Mouse (Mus musculus): Measurements from ENCODE around the gene Psma3. TPM values are rescaled to one million over a fixed set of nuclear protein-coding genes. Genes with fewer than 3 reads are reported as not detected.

The Psma3 gene
- 25.2 and 28.2 TPM in 2 replicates for polyA plus RNA-seq (2012; rRNA removed)

DNA sequence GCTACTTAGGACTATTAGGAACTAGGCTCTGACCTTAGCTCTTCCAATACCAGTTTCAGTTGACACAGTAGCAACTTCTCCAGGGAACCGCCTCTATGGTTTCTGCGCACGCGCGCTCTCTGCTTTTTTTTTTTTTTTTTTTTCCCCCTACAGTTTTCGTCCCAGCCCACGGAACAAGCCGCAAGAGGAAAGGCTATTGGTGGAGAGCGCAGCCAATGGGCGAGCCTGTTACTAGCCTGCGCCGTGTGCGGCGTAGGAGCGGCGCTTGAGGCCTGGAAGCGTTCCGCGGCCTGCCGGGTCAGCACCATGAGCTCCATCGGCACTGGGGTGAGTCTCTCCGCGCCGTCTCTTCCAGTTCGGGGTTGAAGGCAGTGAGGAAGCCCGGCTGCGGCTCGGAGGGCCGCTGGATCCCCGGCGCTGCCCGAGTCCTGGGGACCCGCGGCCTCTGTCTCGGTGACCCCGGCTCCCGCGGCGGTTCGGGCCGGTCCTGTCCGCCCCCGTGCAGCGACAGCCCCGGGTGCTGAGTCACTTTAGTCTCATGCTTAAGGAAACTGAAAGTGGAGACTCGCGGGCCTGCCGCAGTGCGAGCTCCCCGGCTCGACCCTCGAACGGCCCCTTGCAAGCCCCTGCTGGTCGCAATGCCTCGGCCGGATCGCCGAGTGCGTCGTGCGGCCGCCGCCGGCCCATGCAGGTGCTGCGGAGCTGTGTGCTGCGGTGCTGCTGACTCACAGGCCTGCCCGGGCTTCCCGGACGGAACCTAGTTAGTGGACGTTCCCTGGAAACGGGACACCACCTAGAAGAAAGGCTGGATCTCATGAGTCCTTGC is at the start of gene Psma3:
Psma3 (plus strand) TSS at position 181 of the 826 bp plus-strand sequence.
- DNase-seq (ENCODE audit: low read depth, low spot score), result peak; percentile 90
- WGBS, result under 1% methylated on average over 71 of the region's 71 CpGs

DNA sequence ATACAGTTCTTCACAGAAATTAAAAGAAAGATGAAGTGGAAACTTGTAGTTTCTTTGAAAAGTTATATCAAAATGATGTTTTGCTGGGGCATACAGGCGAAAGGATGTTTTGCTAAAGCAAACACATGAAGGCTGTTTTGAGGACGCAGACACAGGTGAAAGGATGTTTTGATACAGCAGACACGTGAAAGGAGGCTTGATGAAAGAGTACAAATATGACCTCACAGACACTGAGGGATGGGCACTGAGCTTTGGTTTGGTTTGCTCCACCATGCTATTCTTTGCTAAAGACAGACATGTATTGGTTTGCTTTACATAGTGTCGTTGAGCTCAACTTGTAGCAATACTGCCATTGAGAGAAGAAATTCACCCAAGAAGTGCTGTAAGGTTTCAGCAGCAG is 44.6 kb upstream of the Psma3 start:
- 70% methylated on average over 4 of the region's 4 CpGs for WGBS
- no peak for DNase-seq (ENCODE audit: low read depth, low spot score)

DNA sequence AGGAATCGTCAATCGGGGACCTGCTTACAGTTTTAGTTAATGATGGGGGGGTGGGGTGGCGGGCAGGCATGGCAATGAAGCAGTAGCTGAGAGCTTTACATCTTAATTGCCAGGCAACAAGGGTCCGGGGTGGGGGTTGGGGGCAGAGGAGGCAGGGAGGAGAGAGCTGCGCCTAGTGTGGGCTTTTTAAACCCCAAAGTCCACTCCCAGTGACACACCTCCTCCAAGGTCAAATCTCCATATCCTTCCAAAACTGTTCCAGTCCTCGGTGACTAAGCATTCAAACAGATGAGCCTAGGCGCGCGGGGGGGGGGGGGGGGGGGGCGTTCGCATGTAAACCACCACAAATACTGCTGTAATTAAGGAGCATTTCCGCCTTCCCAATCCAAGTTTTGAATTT is 37.3 kb upstream of the Psma3 start:
- WGBS, result 24% methylated on average over 9 of the region's 12 CpGs

DNA sequence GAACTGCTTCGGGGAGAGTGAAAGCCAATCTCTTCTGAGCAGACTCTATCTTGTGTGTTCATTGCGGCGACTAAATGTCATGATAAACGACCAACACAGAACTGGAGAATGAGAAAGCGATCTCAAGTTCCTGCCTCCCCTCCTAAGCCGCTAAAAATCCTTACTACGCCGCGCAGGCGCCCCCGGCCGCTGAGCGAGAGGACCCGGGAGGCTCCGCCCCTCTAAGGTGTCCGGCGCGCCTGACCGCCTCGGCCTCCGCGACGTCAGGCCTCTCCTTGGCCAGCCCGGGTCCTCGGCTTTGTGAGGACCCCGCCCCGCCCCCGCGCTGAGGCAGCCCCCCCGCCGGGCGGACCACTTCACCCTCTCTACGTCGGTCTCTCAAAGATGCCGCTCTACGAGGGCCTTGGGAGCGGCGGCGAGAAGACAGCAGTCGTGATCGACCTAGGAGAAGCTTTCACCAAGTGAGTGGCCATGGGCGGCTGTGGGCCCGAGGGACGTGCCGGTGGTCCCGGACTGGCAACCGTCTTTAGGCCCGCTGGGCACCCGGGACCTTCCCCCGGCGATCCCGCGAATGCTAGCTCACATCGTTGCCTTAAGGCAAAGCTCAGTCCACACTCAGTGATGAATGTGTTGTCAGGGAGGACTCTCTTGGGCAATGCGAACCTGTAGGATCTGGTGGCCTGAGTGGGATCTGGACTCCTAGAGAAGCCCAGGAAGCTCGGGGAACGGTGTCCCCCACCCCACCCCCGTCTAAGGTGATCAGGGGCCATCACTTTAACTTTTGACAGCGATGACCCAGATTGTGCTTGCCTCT is 36.6 kb upstream of the Psma3 start, which contains the start of gene Actr10:
Actr10 (plus strand) TSS at position 287 of the 814 bp plus-strand sequence.
- peak; percentile 46 for DNase-seq (ENCODE audit: low read depth, low spot score)
- WGBS, result under 1% methylated on average over 58 of the region's 59 CpGs

More for the DNA sequence above, 37.3 kb upstream of the Psma3 start:
- no peak for DNase-seq (ENCODE audit: low read depth, low spot score)

DNA sequence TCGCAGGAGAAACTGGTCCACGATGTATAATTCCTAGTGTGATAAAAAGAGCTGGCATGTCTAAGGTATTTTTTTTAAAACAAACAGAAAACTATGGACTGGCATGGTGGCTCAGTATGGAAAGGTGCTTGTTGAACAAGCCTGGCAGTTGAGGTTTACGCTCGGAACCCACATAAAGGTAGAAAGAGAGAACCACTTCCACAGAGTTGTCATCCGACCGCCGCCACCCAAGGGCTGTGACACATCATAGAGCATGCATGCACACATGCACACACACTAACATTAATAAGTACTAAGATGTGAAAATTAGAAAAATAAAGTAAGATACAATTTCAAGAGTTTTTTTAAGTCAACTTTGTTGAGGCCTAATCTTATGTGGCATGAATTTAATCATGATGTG is 33.6 kb upstream of the Psma3 start:
- 94% methylated on average over 7 of the region's 7 CpGs for WGBS
- no peak for DNase-seq (ENCODE audit: low read depth, low spot score)

DNA sequence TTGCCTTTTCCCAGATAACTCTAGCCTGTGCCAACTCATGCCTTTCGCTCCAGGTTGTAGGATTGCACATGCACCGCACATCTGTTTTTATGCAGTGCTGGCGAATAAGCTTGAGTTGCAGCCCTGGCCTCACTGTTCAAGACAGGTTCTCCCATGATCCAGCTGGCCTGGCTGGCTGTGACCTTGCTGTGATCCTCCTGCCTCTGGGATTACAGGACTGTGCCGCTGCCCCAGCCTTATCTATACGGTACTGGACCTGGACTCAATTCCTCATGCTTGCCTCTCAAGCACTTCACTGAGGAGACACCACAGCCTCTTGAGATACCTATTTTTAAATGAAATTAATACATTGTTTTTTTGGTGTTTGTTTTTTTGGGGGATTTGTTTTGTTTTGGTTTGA is 30.2 kb upstream of the Psma3 start:
- WGBS, result 92% methylated on average over 5 of the region's 5 CpGs
- DNase-seq (ENCODE audit: low read depth, low spot score), result no peak

DNA sequence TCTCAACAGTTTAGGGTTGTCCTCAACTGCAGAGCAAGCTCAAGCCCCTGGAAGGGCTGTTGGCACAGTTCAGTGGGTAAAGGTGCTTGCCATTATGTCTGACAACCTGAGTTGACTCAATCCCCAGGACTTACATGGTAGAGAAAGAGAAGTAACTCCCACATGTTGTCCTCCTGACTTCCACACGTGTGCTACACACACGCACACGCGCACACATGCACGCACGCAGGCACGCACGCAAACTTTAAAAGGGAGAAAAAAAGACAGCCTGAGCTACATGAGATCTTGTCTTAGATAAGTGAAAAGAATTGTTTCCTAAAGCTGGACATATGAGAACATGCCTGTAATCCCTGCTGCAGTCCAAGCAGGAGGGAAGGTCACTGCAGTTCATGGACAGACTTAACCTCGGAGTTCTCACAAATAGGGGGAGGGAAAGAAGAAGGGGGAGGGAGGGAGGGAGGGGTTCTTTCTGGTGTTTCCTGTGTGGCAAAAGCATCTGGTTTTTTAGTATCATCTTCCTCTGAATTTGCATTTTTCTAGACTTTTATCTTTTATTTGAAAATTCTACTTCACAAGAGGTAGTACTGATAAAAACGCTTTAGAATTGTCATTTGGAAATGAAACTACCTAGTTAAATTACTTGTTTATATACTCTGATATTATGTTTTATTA is 27.7 kb upstream of the Psma3 start:
- no peak for DNase-seq (ENCODE audit: low read depth, low spot score)
- 84% methylated on average over 10 of the region's 10 CpGs for WGBS

DNA sequence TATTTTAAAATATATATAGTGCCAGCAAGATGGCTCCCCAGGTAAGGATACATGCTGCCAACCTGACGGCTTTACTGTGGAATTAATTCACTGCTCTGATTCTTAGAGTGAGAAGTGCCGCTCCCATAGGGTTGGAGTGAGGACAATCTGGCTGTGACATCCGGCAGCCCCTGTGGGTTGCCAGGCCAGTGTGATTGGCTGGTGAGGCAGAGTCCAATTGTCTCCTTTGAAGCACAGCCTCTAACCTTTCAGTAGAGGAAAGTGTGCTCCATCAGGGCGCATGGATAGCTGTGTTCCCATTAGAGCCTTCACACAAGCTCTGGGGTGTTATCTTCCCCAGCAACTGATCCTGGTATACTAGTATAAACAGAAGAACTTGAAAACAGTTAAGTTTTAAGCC is 15.8 kb upstream of the Psma3 start:
- DNase-seq (ENCODE audit: low read depth, low spot score), result no peak
- WGBS, result 93% methylated on average over 4 of the region's 4 CpGs

DNA sequence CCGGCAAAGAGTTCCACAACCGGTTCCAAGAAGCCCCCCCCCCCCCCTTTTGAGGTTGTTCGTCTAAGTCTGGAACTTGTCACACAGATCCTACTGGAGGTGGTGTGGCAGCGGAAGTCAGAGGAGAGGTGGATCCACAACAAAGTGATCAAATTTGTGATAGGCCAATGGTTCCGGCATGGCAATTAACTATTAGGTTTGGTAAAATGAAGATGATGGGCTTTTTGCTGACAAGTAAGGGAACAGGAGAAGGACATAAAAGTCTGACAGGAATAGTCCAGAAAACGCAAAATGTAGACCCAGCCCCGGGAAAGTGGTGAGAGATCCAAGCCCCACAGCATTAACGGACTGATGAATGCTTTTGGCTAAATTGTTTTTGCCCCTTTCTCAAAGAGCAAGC is 6.8 kb upstream of the Psma3 start:
- WGBS, result 34% methylated on average over 8 of the region's 8 CpGs
- no peak for DNase-seq (ENCODE audit: low read depth, low spot score)

DNA sequence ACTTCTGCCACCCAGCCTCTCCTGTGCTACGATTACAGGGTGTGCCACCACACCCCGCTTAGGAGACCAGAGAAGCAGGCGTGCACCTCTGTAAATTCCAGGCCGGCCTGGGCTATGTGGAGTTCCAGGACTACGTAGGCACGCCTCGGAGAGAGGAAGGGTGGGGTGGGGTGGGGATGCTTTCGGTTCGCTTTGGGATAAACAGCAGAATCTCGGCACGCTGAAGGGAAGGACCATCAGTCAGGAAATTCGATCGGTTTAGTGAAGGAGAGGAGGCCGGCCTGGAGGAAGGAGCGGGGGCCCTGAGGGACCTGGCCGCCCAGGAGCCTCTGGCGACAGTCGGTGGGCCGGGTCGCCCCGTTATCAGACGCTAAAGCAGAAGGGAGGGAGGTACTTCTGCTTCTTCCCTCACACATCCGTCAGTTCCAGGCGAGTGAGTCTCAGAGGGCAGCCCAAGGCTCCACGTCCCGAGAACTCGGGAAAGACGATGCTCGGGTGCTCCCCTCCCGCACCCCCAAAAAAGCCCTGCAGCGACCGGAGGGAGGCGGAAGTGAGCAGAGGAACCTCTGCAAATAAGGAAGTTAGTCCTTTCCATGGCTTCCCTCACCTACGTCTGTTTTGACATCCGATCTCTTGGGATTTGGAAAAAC is 6.2 kb upstream of the Psma3 start:
- DNase-seq (ENCODE audit: low read depth, low spot score), result peak; percentile 67
- under 1% methylated on average over 35 of the region's 35 CpGs for WGBS

DNA sequence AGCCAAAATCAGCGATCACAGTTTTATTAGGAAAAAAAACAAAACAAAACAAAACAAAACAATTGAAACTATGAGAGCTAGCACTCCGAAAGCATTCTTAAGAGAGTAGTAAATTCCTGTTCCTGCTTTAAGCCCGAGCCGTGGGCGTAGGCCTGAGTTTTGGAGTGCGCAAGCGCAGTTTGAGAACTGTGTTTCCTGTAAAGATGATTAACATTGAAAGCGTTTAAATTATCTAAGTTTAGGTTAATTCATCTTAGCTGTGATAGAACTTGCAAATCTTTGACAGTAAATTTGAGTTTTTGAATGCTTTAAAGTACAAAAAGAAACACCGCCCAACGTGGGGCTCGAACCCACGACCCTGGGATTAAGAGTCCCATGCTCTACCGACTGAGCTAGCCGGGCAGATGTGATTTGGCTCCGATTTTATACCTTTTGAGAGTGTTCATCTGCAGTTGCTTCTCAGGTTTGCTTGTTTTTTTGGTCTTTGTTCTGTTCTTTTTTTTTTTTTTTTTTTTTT is 5.6 kb upstream of the Psma3 start:
- DNase-seq (ENCODE audit: low read depth, low spot score), result peak; percentile 76

DNA sequence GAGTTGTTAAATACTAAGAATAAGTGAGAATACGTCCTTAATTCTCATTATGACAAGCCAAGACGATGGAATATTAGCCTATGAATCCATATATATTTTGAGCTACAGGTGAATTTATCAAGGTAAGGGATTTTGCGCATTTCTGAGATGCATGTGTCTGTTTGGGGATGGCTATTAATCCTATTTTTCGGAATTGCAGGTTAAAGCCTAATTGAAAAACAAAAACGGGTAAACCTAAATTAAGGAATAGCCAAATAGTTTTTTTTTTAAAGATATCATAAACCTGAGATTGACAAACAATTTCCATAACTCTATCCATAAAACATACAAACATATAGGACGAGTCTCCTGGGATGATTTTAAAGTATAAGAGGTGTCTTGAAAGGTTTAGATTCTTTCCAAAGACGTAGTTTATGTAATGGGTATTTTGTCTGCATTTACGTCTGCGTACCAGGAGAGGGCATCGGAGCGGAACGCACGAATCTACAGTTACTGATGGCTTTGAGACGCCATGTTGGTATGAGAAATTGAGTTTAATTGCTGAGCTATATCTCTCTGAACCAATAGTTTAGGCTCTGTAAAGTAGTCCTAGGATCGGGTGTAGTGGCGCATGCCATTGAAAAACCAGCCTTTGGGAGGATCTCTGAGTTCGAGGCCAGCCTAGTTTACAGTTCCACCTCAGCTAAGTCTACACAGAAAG is 4.8 kb upstream of the Psma3 start:
- 4% methylated on average over 17 of the region's 17 CpGs for WGBS

More for the DNA sequence above, 5.6 kb upstream of the Psma3 start:
- WGBS, result under 1% methylated on average over 15 of the region's 15 CpGs

DNA sequence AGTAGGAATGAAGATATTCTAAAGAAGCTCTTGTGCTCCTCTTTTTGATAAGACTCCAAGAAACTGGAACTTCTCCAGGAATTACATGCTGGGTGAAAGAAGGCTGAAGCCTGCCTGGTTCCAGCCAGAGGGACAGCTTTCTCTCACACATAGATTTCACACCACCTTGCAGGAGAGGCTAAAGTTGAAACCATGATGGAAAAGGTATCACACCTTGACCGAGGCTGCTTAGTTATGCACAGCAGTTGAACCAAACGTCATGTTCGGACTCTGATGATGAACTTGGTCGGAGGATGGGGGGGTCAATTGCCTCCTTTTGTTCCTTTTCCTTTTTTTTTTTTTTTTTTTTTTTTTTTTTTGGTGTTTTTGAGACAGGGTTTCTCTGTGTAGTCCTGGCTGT is 590 bp upstream of the Psma3 start:
- WGBS, result 80% methylated on average over 4 of the region's 4 CpGs
- DNase-seq (ENCODE audit: low read depth, low spot score), result no peak

More for the DNA sequence above, 4.8 kb upstream of the Psma3 start:
- peak; percentile 48 for DNase-seq (ENCODE audit: low read depth, low spot score)

DNA sequence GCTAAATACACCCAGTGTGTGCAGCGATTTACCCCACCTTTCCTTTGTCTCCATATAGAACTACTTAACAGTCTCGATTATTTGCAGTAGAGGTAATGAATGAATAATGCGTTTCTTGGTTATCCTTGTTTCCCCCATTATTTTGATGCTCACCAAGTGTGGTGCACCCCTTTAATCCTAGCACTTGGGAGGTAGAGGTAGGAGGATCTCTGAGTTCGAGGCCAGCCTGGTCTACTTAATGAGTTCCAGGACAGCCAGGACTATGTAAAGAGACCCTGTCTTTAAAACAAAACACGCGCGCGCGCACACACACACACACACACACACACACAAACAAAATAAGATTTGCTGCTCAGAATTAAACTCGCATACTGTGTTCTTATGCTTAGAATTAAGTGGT is 985 bp downstream of the Psma3 start:
- WGBS, result 12% methylated on average over 10 of the region's 10 CpGs
- no peak for DNase-seq (ENCODE audit: low read depth, low spot score)

DNA sequence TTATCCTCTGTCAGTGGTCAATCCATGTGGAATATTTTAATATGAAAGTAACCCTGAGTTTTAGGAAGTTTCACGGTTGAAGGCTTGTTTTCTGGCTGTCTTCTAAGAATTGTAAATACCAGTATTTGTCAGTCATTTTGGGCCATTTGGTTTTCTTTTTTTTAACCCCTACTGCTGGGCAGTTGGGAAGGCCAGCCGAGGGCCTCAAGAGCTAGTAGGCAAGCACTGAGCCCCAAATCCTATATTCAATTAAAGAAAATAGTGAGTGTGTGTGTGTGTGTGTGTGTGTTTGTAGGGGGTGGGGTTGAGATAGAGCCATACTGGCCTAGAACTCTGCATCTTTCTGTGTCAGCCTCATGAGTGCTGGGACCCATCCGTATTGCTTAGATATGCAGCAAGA is 1.5 kb downstream of the Psma3 start:
- no peak for DNase-seq (ENCODE audit: low read depth, low spot score)
- 40% methylated on average over 3 of the region's 3 CpGs for WGBS

DNA sequence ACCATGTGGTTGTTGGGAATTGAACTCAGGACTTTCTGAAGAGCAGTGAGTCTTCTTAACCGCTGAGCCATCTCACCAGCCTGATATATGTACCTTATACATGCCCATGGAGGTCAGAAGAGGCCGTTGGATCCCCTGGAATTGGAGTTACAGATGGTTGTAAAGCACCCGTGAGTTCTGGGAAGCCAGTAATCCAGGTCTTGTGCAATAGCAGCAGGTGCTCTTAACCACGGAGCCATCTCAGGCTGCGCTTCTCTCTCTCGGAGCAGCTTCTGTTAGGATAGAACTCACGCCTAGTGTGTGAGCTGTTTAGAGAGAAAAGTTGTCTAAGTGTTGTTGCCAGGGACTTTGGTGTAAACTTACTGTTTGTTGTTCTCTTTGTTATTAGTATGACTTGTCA is 3.9 kb downstream of the Psma3 start:
- no peak for DNase-seq (ENCODE audit: low read depth, low spot score)
- 37% methylated on average over 7 of the region's 7 CpGs for WGBS

DNA sequence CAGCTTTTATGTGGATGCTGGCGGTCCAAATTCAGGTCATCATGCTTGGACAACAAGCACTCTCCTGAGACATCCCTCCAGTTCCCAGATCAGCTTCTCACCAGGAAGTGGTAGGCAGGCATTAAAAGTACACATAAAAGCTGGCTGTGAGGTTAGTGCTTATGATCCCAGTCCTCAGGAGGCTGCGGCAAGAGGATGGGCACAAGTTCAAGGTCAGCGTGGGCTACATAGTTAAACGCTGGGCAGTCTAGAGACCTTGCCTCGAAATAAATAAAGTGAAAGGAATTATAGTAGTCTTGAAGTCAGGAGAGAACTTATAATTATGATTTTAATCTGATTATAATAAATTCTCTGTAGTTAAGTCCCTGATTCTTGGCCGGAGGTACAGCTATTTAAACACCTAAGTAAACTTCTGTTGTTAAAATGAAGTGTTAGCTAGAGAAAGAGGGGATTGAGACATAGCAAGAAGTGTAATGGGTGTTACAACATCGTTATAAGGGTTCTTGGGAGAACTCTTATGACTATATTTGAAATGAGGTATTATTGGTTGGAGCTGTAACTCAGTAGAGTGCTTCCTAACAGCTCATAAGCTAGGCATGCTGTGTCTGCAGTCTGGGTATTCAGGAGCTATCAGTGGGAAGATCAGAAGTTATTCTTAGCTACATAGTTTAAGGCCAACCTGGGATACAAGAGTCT is 10.6 kb downstream of the Psma3 start:
- no peak for DNase-seq (ENCODE audit: low read depth, low spot score)
- 82% methylated on average over 7 of the region's 7 CpGs for WGBS

DNA sequence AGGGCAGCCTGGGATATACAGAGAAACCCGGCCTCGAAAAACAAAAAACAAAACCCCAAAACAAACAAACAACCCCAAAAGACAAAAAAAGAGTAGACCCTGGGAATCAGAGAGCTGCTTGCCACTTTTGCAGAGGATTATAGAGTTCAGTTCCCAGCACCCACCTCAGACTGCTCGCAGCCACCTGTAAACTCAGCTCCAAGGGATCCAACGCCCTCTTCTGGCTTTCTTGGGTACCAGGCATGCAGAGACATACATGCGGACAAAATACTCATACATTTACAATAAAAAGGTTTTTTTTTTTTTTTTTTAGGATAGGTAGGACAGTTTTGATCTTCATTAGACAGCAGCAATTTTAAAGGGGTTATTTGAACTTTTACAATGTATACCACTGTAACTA is 22.8 kb downstream of the Psma3 start:
- 91% methylated on average over 5 of the region's 5 CpGs for WGBS
- no peak for DNase-seq (ENCODE audit: low read depth, low spot score)

Data from large intestine, adult 2 months (tissue).